Mouse (Mus musculus) forebrain, postnatal 0 days (tissue): ENCODE measurements around the gene Fam227a. TPM values are rescaled to one million over a fixed set of nuclear protein-coding genes. Genes with fewer than 3 reads are reported as not detected.

Source experiments
- ATAC-seq: fragments of 200-750 bp; cut with Nextera tagmentation; 2 replicates; pipeline ENCODE4 v1.8.0; 2017; ENCODE audit warnings: mild to moderate bottlenecking, moderate library complexity
- DNase-seq: peaks from one replicate; pipeline ENCODE4 v3.0.0-alpha.2; 2015
- H3K27ac ChIP-seq: fragments of 300-500 bp; sonication (generic); 2 replicates; pipeline ENCODE4 v1.5.1; 2014; ENCODE audit warnings: low read depth, mild to moderate bottlenecking, antibody characterized with exemption, low read length, moderate library complexity, mixed read lengths
- H3K27me3 ChIP-seq: fragments of 300-500 bp; sonication (generic); 2 replicates; pipeline ENCODE4 v1.6.1; 2014; ENCODE audit warnings: mild to moderate bottlenecking, low read length, mixed read lengths; ENCODE audit not compliant: insufficient read depth
- H3K36me3 ChIP-seq: fragments of 300-500 bp; sonication (generic); 2 replicates; pipeline ENCODE4 v1.6.1; 2014; ENCODE audit warnings: mild to moderate bottlenecking, moderate library complexity; ENCODE audit not compliant: insufficient read depth
- H3K4me1 ChIP-seq: fragments of 300-500 bp; sonication (generic); 2 replicates; pipeline ENCODE4 v1.6.1; 2014; ENCODE audit warnings: antibody characterized with exemption; ENCODE audit not compliant: insufficient read depth
- H3K4me2 ChIP-seq: fragments of 300-500 bp; sonication (generic); 2 replicates; pipeline ENCODE4 v1.6.1; 2014; ENCODE audit warnings: low read depth, mild to moderate bottlenecking, moderate library complexity
- H3K4me3 ChIP-seq: fragments of 300-500 bp; sonication (generic); 2 replicates; pipeline ENCODE4 v1.5.1; 2014; ENCODE audit warnings: low read depth, low read length, mixed read lengths
- H3K9ac ChIP-seq: fragments of 300-500 bp; sonication (generic); 2 replicates; pipeline ENCODE4 v1.6.1; 2014; ENCODE audit warnings: mild to moderate bottlenecking
- H3K9me3 ChIP-seq: fragments of 300-500 bp; sonication (generic); 2 replicates; pipeline ENCODE4 v1.6.1; 2016; ENCODE audit warnings: low read length
- CTCF ChIP-seq: sonication (generic); IDR thresholded peaks from 2 replicates; pipeline ENCODE4 v1.5.1; 2016; ENCODE audit warnings: antibody characterized with exemption, control low read depth, low read depth
- WGBS: fragments of 180-500 bp; shearing (Covaris S2); extraction: QIAGEN DNeasy Blood & Tissue Kit; methylation state at CpG from one replicate; pipeline ENCODE4 v1.1.7; 2014; 5-methylcytosine and 5-hydroxymethylcytosine counted together
- polyA plus RNA-seq: library from polyadenylated mRNA; unstranded; fragments of >200 nt; fragmentation: Nextera tagmentation; extraction: Ambion mirVana; gene quantifications from 2 replicates; pipeline ENCODE4 v1.2.1, GENCODE M21; 2015
- total RNA-seq: library from RNA; depleted of rRNA; stranded (reverse); fragments of >200 nt; gene quantifications from 2 replicates; pipeline ENCODE4 v1.2.3, GENCODE M21; 2014

Fam227a gene
- total and polyA plus RNA-seq, 2 experiments from 2014 or later = 1.9 to 25.7 TPM

DNA sequence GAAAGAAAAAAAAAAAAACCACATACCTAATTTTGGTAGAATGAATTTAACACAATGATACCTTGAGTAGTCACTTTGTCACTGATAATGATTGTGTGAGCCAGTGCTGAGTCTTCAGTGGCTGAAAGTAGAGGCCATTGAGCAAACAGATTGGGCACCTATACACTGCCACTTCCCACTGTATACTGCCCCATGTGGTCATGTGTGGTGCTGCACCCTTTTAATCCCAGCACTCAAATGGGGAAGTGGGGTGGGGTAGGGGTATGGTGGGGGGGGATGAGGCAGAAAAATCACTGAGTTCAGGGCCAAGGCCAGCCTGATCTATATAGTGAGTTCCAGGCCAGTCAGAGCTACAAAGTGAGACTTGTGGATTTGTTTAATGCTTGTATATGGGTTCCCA lies 8.2 kb downstream of the Fam227a start:
- Histone ChIP-seq H3K4me1 (no peaks in the 10 kb centered on the region), H3K36me3 (peaks cover 23% of the 10 kb centered on the region), H3K4me2 (no peak overlapping the region), H3K9me3 (no peaks in the 10 kb centered on the region), H3K27me3 (no peaks in the 10 kb centered on the region), H3K4me3 (no peak overlapping the region), H3K9ac (no peak overlapping the region), H3K27ac (no peak overlapping the region)
- DNase-seq = peak; percentile 50
- ATAC-seq = peak; percentile 54
- TF ChIP-seq CTCF = peak; percentile 74

DNA sequence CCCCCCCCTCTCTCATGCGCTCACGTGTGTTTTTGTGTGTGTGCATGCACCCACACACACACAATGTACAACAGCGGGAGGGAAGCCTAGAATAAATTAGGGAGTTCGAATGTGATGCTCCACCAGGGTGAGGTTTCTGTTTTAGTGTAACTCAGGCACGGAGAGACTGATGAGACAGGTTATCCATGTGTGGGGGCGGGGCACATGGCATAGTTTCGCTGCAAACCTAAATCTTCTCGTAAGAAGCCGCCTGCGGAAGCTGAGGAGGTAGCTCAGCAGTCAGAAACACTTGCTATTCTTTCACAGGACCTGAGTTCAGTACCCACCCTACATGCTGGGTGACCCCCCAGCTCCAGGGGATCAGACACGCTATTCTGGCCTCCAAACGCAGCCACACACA lies 10.6 kb downstream of the Fam227a start:
- peaks cover 35% of the 10 kb centered on the region for H3K36me3 ChIP-seq

DNA sequence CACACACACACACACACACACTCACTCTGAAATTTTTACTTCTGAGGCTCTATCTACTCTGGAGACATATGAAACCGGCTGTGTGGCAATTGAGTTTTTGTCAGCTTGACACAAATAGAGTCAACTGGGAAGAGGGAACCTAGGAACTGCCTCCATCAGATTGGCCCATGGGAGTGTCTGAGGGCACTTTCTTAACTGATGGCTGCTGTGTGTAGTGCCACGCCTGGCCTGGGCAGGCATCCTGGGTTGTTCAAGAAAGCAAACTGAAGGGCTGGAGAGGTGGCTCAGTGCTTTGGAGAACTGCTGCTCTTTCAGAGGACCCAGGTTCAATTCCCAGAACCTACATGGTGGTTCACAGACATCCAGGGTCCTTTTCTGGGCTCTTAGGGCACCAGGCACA lies 13.3 kb downstream of the Fam227a start:
- H3K4me2 ChIP-seq = no peak overlapping the region
- DNase-seq (no peak), ATAC-seq (no peak)
- 81% methylated on average over 2 of the region's 2 CpGs for WGBS
- peaks cover 51% of the 10 kb centered on the region for H3K36me3 ChIP-seq
- no peak overlapping the region for H3K27ac ChIP-seq
- H3K4me3 ChIP-seq = no peak overlapping the region
- no peaks in the 10 kb centered on the region for H3K4me1 ChIP-seq
- TF ChIP-seq CTCF = no peak
- H3K27me3 ChIP-seq = no peaks in the 10 kb centered on the region
- no peaks in the 10 kb centered on the region for H3K9me3 ChIP-seq
- no peak overlapping the region for H3K9ac ChIP-seq

More for the DNA sequence above, 10.6 kb downstream of the Fam227a start:
- DNase-seq (no peak), ATAC-seq (no peak)
- H3K4me1 ChIP-seq = no peaks in the 10 kb centered on the region
- no peak overlapping the region for H3K27ac ChIP-seq
- 92% methylated on average over 12 of the region's 12 CpGs for WGBS
- no peaks in the 10 kb centered on the region for H3K27me3 ChIP-seq
- no peak overlapping the region for H3K4me2 ChIP-seq
- TF ChIP-seq CTCF = no peak
- no peak overlapping the region for H3K4me3 ChIP-seq
- no peak overlapping the region for H3K9ac ChIP-seq
- H3K9me3 ChIP-seq = no peaks in the 10 kb centered on the region

DNA sequence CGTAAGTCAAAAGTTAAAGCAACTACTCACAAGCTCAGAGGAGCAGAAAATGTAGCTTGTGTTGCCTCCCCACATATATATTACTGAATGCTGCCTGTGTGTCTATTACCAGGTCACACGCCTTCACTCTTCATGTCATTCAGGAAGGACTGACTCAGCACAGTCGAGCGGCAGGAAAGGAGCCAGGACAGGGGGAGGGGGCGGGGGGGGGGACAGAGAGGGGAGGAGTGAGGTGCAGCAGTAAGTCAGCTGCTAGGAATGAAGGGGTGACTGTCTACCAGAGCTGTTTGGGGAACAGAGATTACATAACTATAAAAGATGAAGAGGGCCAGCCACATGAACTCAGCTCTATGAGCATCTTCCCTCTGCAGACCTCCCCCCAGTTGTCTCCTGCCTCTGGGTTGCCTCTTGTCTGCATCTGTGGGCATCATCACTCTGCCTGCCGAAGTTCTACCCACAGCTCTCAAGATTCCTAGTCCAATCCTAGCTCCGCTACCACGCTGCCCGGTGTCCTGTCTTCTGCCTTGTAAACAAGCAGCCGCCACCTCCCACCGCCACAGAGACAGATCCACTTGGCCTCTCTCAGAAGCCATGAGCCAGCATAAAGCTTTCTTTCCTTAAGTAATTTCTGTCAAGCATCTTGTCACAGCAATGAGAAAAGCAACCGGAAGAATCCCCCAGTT lies 17.5 kb downstream of the Fam227a start:
- Histone ChIP-seq H3K4me2 (no peak overlapping the region), H3K9me3 (no peaks in the 10 kb centered on the region), H3K27me3 (no peaks in the 10 kb centered on the region), H3K36me3 (peaks cover 62% of the 10 kb centered on the region), H3K4me3 (no peak overlapping the region), H3K9ac (no peak overlapping the region), H3K4me1 (no peaks in the 10 kb centered on the region), H3K27ac (no peak overlapping the region)
- ATAC-seq (no peak), DNase-seq (no peak)
- TF ChIP-seq CTCF = no peak
- 73% methylated on average over 12 of the region's 12 CpGs for WGBS

DNA sequence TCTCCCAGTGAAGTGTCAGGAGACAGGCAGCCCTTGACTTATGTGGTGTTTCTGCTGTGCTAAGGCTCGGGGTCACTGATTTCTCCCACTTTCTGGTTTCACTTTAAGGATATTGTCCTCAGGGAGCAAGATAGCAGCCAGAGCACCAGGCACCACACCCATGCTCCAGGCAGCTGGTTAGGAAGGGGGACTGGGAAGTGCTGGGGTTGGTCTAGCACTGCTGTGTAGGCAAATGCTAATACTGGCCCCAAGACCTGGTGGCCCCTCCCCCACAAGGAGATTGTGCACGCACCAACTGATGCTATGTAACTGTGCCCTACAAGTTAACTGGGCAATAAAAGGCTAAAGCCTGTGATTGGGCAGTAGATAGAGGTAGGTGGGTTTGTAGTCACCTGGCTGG lies 28.3 kb downstream of the Fam227a start:
- Histone ChIP-seq H3K27ac (no peak overlapping the region), H3K9me3 (no peaks in the 10 kb centered on the region), H3K9ac (no peak overlapping the region), H3K36me3 (peaks cover 70% of the 10 kb centered on the region), H3K4me1 (no peaks in the 10 kb centered on the region), H3K4me3 (no peak overlapping the region), H3K4me2 (no peak overlapping the region), H3K27me3 (no peaks in the 10 kb centered on the region)
- ATAC-seq = no peak
- WGBS = 74% methylated on average over 2 of the region's 2 CpGs
- no peak for DNase-seq
- no peak for TF ChIP-seq CTCF

DNA sequence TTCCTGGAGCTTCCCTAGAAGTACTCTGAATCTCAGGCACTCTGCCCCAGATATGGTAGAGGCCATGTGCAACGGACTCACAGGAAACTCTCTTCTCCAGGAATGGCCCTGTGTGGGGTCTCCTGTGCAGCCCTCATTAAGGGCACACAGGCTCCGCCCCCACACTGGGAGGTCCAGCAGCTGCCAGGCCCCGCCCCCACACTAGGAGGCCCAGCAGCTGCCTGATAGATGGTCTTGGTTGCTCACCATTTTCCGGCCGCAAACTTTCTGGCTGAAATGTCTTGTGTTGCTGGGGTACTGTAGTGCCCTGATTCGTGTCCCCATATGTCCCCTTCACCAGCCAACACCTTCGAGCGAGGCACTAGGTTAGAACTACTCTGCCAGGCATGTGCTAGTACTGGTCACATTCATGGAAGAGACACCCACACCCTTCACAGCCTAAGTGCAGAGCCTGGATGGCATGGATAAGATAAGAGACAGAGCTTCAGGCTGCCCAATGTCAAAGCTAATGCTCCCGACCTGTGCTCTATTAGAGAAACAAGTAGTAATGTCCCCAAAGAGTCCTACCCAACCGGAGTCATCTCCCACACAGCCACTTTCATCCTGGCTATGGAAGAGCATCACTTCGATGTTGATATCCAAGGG lies 38.9 kb downstream of the Fam227a start:
- Histone ChIP-seq H3K36me3 (peaks cover 74% of the 10 kb centered on the region), H3K4me3 (no peak overlapping the region), H3K27me3 (no peaks in the 10 kb centered on the region), H3K4me1 (no peaks in the 10 kb centered on the region), H3K9ac (no peak overlapping the region), H3K4me2 (no peak overlapping the region), H3K27ac (no peak overlapping the region), H3K9me3 (no peaks in the 10 kb centered on the region)
- no peak for DNase-seq
- no peak for ATAC-seq
- 85% methylated on average over 11 of the region's 11 CpGs for WGBS
- TF ChIP-seq CTCF = no peak

DNA sequence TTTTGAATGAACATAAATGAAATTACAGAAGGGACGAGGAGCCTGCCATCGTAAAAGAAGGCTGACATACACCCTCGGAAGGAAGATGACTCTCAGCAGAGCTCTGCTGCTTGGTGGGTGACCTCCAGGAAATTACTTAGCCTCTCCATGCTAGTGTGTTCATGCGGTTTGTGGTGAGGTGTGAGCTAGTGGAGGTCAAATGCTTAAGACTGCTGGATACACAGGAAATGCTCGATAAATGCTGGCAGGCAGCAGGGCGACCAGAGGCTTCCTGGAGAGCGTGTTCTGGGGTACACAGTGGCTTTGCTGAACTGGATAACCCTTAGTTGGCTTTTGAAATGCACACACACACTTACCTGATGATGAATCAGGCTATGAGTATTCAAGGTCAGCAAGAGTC lies 40.3 kb downstream of the Fam227a start:
- Histone ChIP-seq H3K9me3 (no peaks in the 10 kb centered on the region), H3K4me3 (no peak overlapping the region), H3K4me1 (no peaks in the 10 kb centered on the region), H3K4me2 (no peak overlapping the region), H3K9ac (no peak overlapping the region), H3K27me3 (no peaks in the 10 kb centered on the region), H3K36me3 (peaks cover 67% of the 10 kb centered on the region), H3K27ac (no peak overlapping the region)
- 93% methylated on average over 7 of the region's 7 CpGs for WGBS
- DNase-seq = no peak
- ATAC-seq = no peak
- TF ChIP-seq CTCF = no peak
